Mouse (Mus musculus): ENCODE results near the gene Psmg3. TPM values are rescaled to one million over a fixed set of nuclear protein-coding genes. Genes with fewer than 3 reads are reported as not detected.

Psmg3 gene
- total RNA-seq, 2 experiments from 2014 or later: 7.4 to 9.2 TPM

DNA sequence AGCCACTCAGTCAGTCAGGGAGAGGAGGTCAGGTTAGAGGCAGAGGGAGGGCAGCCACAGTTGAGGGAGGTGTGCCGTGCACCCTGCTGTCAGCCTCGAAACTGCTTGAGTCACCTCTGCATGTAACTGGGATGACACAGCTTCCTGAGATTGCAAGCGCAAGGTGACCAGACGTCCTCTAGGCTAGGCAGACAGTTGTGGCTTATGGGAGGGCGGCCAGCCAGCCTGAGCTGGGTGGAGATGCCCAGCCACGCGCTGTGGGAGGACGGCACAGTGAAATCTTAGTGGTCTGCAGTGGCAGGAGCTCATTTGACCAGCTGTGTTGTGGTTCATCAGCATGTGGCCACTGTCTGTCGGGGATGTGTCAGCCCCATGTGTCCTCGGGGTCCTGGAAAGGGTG lies 31.7 kb downstream of the Psmg3 start:
- peak; percentile 55 for DNase-seq

DNA sequence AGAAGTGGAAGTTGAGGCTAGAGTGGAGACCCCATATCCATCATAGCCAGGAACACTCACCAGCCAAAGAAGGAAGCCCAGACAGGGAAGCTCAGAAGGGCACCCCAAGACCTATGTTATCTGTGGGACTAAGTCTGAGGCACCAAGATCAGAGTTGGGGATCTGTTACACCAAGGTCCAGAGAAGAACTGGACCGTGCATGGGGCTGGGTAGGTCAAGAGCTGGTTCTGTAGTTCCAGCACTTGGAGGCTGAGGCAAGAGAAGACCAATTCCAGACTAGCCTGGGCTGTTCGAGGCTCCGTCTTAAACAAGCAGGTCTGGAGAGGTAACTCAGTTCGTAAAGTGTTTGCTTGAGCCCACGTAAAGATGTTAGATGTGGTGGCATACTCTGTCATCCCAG lies 32.5 kb downstream of the Psmg3 start:
- DNase-seq: no peak

DNA sequence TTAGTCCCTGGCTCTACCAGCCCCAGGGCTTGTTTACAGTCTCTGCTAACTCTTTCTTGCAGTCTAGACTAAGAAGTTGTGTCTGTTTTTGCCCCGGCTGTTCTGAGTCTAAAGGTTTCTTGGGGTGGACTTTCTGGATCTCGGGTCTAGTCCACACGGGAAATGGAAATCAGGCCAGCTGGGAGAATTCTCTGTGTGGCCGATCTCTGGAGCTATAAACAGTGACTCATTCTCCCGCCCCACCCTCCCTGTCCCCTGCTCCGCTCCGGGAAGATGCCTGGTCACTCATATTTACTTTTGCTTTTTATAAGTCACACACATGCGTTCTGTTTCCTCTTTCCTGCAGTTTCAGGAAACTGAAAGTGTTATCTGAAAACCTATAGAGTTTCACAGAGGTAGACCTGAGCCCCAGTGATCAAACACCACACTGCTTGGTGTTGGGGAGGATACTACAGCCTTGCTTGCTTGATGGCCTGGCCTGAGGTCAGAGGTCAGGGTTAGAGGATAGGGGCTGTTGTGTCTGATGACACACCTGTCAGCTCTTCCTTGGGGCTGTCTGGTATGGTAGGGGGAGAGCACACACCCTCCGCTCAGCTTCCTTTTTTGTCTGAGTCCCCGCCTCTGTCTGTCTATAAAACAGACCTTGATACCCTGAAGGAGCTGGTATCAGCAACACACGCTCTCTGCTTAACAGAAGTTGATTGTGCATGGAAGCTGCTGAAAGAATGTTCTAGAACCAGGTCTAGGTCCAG lies 33.2 kb downstream of the Psmg3 start:
- peak; percentile 54 for DNase-seq

DNA sequence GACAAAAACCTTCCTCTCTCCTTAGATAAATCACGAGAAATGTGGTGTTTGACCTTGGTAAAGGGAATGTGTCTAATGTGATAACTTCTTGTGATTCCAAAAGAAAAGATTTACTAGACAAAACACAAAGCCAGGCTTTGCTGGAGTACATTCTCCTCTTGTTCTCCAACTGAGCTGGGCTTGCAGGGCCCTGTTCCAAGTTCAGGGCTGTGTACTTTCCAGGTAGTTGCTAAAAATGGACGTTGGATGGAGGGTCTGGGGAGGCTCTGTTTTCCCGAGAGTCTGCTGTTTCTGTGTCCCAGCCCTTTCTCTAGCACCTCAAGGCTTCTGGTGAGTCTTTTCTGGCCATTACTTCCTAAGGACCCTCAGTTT lies 33.7 kb downstream of the Psmg3 start:
- DNase-seq: no peak

DNA sequence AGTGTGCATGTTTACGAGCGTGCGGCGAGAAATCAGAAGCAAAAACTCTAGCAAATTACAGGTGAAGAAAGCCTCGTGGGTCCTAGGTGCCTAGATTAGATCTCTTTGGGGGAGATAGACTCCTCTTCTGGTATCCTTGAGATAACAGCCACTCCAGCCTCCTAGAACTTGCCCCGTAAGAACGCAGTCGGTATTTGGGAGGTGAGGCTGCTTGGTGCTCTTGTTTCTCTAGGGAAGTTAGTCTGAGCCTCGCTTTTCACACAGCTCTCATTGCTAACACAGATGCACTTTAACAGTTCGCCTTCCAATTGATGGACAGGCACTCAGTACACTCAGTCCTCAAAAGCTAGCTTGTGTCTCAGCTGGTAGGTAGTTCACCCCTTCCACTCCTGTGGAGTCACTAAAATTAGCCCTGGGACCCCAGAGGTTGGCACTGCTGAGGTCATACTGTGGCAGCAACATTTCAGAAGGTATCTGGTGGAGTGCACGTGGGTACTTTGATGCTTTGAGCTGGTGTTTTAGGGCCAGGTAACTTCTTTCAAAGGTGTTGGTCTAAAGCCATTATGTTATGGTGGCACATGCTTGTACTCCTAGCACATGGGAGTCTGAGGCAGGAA lies 34.4 kb downstream of the Psmg3 start:
- DNase-seq: no peak

DNA sequence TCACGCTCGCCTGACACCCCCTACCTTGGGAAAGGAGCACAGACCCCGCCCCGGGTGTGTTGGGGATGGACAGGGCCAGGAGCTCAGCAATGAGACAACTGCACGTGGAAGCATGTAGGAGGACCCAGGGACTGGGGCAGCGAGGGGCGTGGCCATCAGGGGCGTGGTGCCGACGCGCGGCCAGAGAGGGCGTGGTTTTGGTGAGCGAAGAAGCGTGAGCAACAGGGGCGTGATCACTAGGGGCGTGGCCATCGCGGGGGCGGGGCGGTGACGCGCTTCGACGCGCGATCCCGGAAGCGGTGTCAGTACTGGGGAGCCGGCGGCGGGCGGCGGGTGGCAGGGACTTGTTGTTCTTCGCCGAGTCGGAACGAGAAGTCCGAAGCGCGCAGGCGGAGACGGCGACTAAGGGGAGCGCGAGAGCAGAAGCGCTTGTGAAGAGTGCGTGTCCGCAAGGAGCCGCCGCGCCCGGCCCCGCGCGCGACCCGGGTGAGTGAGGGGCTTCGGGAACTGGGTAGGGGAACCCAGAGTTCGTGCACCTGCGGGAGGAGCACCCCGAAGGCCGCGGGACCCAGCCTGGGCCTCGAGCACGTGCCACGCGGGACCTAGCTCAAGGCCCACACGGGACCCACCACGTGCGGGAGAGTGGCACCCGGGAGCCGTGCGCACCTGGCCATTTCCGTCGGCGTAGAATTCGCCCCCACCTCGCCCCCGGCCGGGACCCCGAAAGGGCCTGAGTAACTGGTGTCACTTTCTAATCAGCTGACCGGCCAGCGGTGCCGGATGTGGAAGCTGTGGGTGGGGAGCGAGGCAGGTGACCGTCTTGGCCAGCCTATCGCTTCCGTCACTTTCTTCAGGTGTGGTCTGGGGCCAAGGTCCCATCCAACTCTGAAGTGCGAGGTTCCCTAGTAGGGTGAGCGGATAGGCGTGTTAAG lies 35.2 kb downstream of the Psmg3 start, which contains the start of gene Mafk:
Gene Mafk (plus strand): TSS at position 287 of the 932 bp plus-strand sequence.
- DNase-seq: peak; percentile 97

DNA sequence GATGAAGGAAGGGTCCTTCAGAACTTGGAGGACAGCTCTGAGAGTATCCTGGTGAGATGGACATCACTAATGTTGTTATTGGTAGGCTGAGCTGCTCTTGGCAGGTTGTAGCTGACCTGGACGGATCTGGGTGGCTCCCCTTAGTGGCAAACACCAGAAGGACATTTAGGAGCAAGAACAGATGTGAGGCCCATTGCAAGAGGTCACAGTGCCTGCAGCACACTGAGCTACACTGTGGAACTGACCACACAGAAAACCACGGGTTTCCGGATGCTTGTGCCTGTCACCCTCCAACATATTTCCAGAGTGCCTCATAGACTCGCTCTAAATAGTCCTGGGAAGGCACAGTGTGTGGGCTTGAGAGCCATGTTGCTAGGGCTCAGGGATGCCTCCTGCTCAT lies 37.2 kb downstream of the Psmg3 start:
- no peak for DNase-seq

DNA sequence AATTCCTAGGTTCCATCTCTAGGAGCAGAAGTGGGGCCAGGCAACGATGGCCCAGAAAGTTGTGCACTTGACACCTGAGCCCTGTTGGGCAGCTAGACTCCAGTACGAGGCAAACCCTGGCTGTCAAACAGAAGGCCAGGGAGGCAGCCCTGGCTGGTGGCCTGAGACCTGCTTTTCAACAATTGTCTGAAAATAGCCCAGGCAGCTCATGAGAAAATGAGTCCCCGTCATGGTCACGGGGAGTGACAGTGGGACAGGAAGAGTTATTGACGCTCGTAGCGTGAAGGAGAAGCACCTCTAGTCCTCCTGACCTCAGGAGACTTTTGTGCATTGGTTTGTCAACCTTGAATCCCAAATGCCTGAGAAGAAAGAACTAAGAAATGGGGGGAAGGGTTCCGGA lies 45.3 kb downstream of the Psmg3 start:
- no peak for DNase-seq

DNA sequence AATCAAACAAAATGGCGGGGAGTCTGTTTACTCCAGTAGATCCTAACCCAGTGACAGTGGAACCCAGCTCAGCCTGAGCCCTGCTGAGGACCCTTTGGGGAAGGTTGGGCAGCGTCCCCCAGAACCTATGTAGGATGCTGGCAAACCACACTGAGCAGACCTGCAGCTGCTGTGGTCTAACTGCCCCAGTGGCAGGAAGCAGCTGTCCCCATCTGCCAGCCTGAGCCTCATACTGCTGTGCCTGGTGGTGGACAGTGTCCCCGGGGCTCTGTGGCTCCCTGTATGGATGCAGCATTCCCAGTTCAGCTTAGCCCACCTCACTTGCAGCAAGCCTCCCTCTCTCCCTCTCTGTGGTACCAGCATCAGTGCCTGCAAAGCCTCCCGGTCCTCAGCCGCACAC lies 49.7 kb downstream of the Psmg3 start:
- no peak for DNase-seq

DNA sequence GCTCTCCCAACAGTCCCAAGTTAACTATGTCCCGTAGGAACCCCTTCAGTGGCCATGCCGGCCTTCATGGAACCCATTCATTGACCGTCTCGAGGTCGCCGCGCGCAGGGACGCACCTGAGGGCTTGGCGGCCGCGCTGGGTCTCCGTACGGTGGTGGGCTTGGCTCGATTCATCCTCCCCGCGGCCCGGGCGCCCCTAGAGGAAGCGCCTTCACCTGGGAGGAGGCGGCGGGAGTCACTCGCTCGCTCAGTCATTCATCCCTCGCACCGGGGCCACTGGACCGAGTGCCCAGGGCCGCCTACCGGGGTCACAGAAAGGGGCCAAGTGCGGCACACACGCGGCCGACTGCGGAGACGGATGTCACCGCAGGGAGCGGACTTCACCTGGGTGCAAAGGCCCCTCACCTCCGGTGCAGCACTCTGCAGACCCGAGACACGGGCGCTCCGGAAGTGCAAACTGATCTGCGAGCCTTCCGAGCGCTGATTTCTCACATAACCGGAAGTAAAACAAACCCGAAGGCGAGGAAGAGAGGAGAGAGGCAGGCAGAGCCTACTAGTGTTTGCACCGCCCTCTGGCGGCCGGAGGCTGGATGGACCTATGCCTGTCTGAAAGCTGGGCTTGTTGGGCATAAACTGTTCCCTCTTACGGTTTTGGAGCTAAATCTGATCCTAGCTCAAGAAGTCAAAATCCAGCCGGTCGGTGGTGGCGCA lies 51.3 kb downstream of the Psmg3 start, which contains the start of gene Ints1:
Gene Ints1 (minus strand): TSS at position 459 of the 711 bp plus-strand sequence.
- peak; percentile 89 for DNase-seq

Other genes with a start within 250 kb of the Psmg3 start
- 1 to 10 TPM in 1 of 2 experiments, under 1 TPM in 1; 0.64 to 1.3 TPM for gene Micall2, start 90.5 kb downstream of the Psmg3 start, total RNA-seq (2021)
- 10 to 100 TPM; 25.6 to 32.1 TPM for gene Ints1, start 51.2 kb downstream of the Psmg3 start, total RNA-seq (2021)
- gene Mafk, start 35.4 kb downstream of the Psmg3 start, total RNA-seq (2021): 10 to 100 TPM; 12.9 to 17.5 TPM
- gene Tmem184a, start 7.0 kb downstream of the Psmg3 start, total RNA-seq (2021): under 1 TPM; 0.80 to 0.87 TPM
- gene Gm26938, start 478 bp downstream of the Psmg3 start, total RNA-seq (2021): not detected
- gene Elfn1, start 81.1 kb upstream of the Psmg3 start, total RNA-seq (2021): not detected

All from gastrocnemius, postnatal 25 days (tissue).